Mouse (Mus musculus) heart, embryonic 14.5 days (tissue): Measurements from ENCODE around the gene Gfra4. TPM values are rescaled to one million over a fixed set of nuclear protein-coding genes. Genes with fewer than 3 reads are reported as not detected.
"Not testable (repeated sequence)": the region's sequence is repeated elsewhere in the genome, so short reads cannot be mapped to it uniquely, and the experiment has no call there.

Experiments used
- ATAC-seq: fragments of 200-750 bp; cut with Nextera tagmentation; 2 replicates; pipeline ENCODE4 v1.8.0; 2017; ENCODE audit warnings: low read depth, moderate TSS enrichment; ENCODE audit not compliant: insufficient number of reproducible peaks, insufficient read depth, low FRiP score
- H3K27ac ChIP-seq, 2 experiments: fragments of 200-500 bp in 1 of 2; fragments of 300-500 bp in 1 of 2; sonication (generic) in 1 of 2; replicated peaks in 1 of 2; 2 replicates each; pipeline ENCODE4 v1.5.1; 2012 to 2014; ENCODE audit warnings: low read depth in 2 of 2, low read length in 2 of 2, control low read depth in 1 of 2, mild to moderate bottlenecking in 1 of 2, mixed read lengths in 1 of 2; ENCODE audit not compliant: control insufficient read depth in 1 of 2, insufficient read depth in 1 of 2
- H3K27me3 ChIP-seq: fragments of 300-500 bp; sonication (generic); 2 replicates; pipeline ENCODE4 v1.6.1; 2014; ENCODE audit warnings: mild to moderate bottlenecking, low read length, control low read depth; ENCODE audit not compliant: control insufficient read depth, insufficient read depth
- H3K36me3 ChIP-seq: fragments of 300-500 bp; sonication (generic); 2 replicates; pipeline ENCODE4 v1.6.1; 2014; ENCODE audit warnings: mild to moderate bottlenecking, control low read depth, low read length, mixed read lengths; ENCODE audit not compliant: control insufficient read depth, insufficient read depth
- H3K4me1 ChIP-seq, 2 experiments: fragments of 200-500 bp in 1 of 2; fragments of 300-500 bp in 1 of 2; sonication (generic) in 1 of 2; 2 replicates each; pipeline ENCODE4 v1.6.1; 2012 to 2014; ENCODE audit warnings: low read length in 2 of 2, control low read depth in 1 of 2, mixed read lengths in 1 of 2; ENCODE audit not compliant: control insufficient read depth in 2 of 2, insufficient read depth in 2 of 2
- H3K4me2 ChIP-seq: fragments of 300-500 bp; sonication (generic); 2 replicates; pipeline ENCODE4 v1.6.1; 2014; ENCODE audit warnings: mild to moderate bottlenecking, low read length
- H3K4me3 ChIP-seq, 2 experiments: fragments of 200-500 bp in 1 of 2; fragments of 300-500 bp in 1 of 2; sonication (generic) in 1 of 2; 2 replicates each; pipeline ENCODE4 v1.5.1; 2012 to 2014; ENCODE audit warnings: low read length in 2 of 2, mild to moderate bottlenecking in 2 of 2, control low read depth in 1 of 2, low read depth in 1 of 2, moderate library complexity in 1 of 2; ENCODE audit not compliant: control insufficient read depth in 1 of 2, insufficient read depth in 1 of 2
- H3K9ac ChIP-seq: fragments of 300-500 bp; sonication (generic); 2 replicates; pipeline ENCODE4 v1.6.1; 2014; ENCODE audit warnings: mild to moderate bottlenecking, low read length
- H3K9me3 ChIP-seq: fragments of 300-500 bp; sonication (generic); 2 replicates; pipeline ENCODE4 v1.6.1; 2016; ENCODE audit warnings: low read length, control low read depth; ENCODE audit not compliant: control insufficient read depth
- WGBS: fragments of 180-500 bp; shearing (Covaris S2); extraction: QIAGEN DNeasy Blood & Tissue Kit; methylation state at CpG from one replicate; pipeline ENCODE4 v1.1.7; 2014; 5-methylcytosine and 5-hydroxymethylcytosine counted together
- polyA plus RNA-seq: library from polyadenylated mRNA; unstranded; fragments of >200 nt; fragmentation: Nextera tagmentation; extraction: Ambion mirVana; gene quantifications from 2 replicates; pipeline ENCODE4 v1.2.1, GENCODE M21; 2014

Gene Gfra4
- polyA plus RNA-seq, 1 experiment from 2014 or later = 3.2 TPM

DNA sequence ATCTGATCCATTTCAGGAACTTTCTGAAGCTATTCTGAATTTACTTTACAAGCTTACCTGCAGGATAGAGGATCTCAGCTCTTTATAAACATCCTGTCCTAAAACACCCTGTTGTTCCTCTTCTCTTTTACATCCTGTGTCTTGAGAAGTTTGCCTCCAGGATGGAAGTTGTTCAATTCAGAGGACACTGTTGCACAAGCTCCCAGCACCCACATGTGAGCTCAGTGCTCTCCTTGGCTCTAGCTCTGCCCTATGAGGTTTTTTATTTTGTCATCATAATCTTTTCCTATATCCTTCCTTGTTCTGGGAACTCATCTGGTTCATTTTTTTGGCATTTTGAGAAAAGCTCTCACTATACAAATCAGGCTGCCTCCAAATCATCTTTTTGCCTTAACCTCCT is 6.1 kb downstream of the Gfra4 start:
- Histone ChIP-seq H3K9me3 (peaks cover 12% of the 10 kb centered on the region), H3K27ac (no peak overlapping the region), H3K27me3 (peaks cover 36% of the 10 kb centered on the region), H3K9ac (no peak overlapping the region), H3K4me1 (peaks cover 7 to 17% of the 10 kb centered on the region in 2 experiments), H3K36me3 (no peaks in the 10 kb centered on the region), H3K4me3 (no peak overlapping the region), H3K4me2 (no peak overlapping the region)
- no peak for ATAC-seq

- Histone ChIP-seq H3K9ac (no peak overlapping the region), H3K4me3 (no peak overlapping the region), H3K36me3 (no peaks in the 10 kb centered on the region), H3K27ac (no peak overlapping the region), H3K4me2 (no peak overlapping the region), H3K27me3 (peaks cover 31% of the 10 kb centered on the region), H3K9me3 (peaks cover 12% of the 10 kb centered on the region), H3K4me1 (peaks cover 7 to 13% of the 10 kb centered on the region in 2 experiments)
- WGBS = 83% methylated on average over 2 of the region's 2 CpGs
- ATAC-seq = no peak
Measured at GRCm38 (mm10) chr2:131036343-131036742, 6.5 kb downstream of the Gfra4 start.

- not testable (repeated sequence) for H3K9ac ChIP-seq, H3K4me3 ChIP-seq, H3K36me3 ChIP-seq, H3K27me3 ChIP-seq, ATAC-seq, H3K27ac ChIP-seq, H3K4me2 ChIP-seq
- 16% methylated on average over 1 of the region's 1 CpGs for WGBS
- Histone ChIP-seq H3K4me1 (peaks cover 2 to 11% of the 10 kb centered on the region in 2 experiments; a peak in 2 of 4 replicates), H3K9me3 (peaks cover 12% of the 10 kb centered on the region)
Measured at GRCm38 (mm10) chr2:131031406-131031805, 11.5 kb downstream of the Gfra4 start.

GRCm38 (mm10) chr2:131030998-131031397 is 11.9 kb downstream of the Gfra4 start:
- Histone ChIP-seq H3K4me3 (no peak overlapping the region), H3K4me1 (peaks cover 2 to 11% of the 10 kb centered on the region in 2 experiments; a peak in 2 of 4 replicates), H3K27me3 (no peaks in the 10 kb centered on the region; the same call in 1 of the 2 replicates), H3K27ac (no peak overlapping the region), H3K4me2 (no peak overlapping the region), H3K36me3 (peaks cover 13% of the 10 kb centered on the region; the same call in 1 of the 2 replicates), H3K9me3 (peaks cover 12% of the 10 kb centered on the region), H3K9ac (no peak overlapping the region)
- ATAC-seq = no peak
- 84% methylated on average over 1 of the region's 1 CpGs for WGBS

DNA sequence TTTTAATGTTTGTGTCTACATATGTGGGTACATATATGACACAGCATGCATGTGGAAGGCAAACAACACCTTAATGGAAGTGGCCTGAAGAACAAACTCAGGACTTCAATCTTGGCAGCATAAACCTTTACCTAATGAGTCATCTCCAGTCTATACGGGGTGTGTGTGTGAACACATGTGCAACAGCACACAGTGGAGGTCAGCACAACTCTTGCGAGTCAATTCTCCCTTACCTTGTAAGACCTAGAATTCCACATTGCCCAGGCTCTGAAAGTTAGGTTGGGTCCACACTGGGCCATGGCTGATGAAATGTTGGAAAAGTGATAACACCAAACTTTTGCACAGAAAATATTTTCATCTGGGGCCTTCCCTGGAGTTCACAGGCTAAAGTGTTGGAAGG is 12.3 kb downstream of the Gfra4 start:
- Histone ChIP-seq H3K4me1 (peaks cover 2 to 11% of the 10 kb centered on the region in 2 experiments; a peak in 2 of 4 replicates), H3K4me3 (no peak overlapping the region), H3K9me3 (peaks cover 12% of the 10 kb centered on the region), H3K27ac (no peak overlapping the region), H3K4me2 (no peak overlapping the region), H3K36me3 (peaks cover 18% of the 10 kb centered on the region; the same call in 1 of the 2 replicates), H3K9ac (no peak overlapping the region), H3K27me3 (no peaks in the 10 kb centered on the region)
- ATAC-seq = no peak
- WGBS = 87% methylated on average over 2 of the region's 2 CpGs

DNA sequence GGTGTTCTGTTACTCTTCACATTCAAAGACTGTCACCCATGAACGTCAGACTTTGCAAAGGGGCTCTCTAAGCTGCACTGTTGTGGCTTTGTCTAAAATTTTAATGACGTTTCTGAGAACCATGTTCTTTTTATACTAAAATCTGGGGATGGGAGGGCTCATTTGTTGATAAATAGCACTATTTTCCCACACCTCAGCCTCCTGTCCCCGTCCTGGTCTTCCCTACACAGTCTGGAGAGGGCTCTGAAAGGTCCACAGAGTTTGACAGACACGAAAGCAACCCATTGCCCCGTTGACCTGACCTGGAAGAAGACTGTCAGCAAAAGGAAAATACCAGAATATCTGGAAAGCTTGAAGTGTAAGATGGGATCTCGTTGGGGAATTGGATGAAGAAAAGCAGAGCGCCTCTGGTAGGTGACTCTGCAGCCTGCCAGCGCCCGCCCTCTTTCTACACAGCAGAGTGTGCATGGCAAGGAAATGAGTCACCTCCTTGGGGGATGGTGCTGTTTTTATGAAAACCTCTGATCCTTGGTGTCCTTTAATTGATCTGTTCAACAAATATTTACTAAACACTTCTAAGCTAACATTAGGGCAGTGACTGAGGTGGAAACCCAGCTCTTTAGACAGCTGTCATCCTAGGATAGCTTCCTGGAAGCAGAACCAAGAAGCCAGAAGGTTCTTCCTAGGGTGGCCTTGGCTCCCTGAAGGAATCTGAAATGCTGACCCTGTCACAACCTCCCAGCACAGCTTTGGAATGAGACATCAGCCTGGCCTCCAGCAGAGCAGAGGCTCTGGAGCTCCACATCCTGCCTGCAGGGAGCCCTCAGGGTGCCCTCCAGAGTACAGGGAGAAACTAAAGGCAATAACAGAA is 13.6 kb downstream of the Gfra4 start:
- Histone ChIP-seq H3K4me3 (no peak overlapping the region), H3K9ac (no peak overlapping the region), H3K36me3 (peaks cover 21% of the 10 kb centered on the region; the same call in 1 of the 2 replicates), H3K9me3 (peaks cover 12% of the 10 kb centered on the region), H3K4me1 (peaks cover 2 to 11% of the 10 kb centered on the region in 2 experiments; a peak in 2 of 4 replicates), H3K27ac (peak overlapping the region; percentile 53 to 71), H3K4me2 (no peak overlapping the region), H3K27me3 (no peaks in the 10 kb centered on the region)
- peak; percentile 69 for ATAC-seq
- WGBS = 36% methylated on average over 9 of the region's 9 CpGs

- peaks cover 33% of the 10 kb centered on the region for H3K36me3 ChIP-seq
Measured at GRCm38 (mm10) chr2:131026941-131027340, 15.9 kb downstream of the Gfra4 start.

More at GRCm38 (mm10) chr2:131026941-131027340, 15.9 kb downstream of the Gfra4 start:
- 94% methylated on average over 3 of the region's 3 CpGs for WGBS
- Histone ChIP-seq H3K4me1 (peaks cover 2 to 11% of the 10 kb centered on the region in 2 experiments; a peak in 2 of 4 replicates), H3K4me3 (no peak overlapping the region), H3K9me3 (no peaks in the 10 kb centered on the region), H3K4me2 (no peak overlapping the region), H3K27ac (no peak overlapping the region), H3K27me3 (no peaks in the 10 kb centered on the region), H3K9ac (no peak overlapping the region)
- no peak for ATAC-seq
